Mouse (Mus musculus) limb, embryonic 14.5 days (tissue): ENCODE data around the gene Ccdc12. TPM values are rescaled to one million over a fixed set of nuclear protein-coding genes. Genes with fewer than 3 reads are reported as not detected.

ENCODE experiments used
- ATAC-seq: fragments of 200-750 bp; cut with Nextera tagmentation; 2 replicates; pipeline ENCODE4 v1.8.0; 2017; ENCODE audit warnings: low read depth, moderate number of reproducible peaks, moderate TSS enrichment; ENCODE audit not compliant: low FRiP score
- DNase-seq: peaks from one replicate; pipeline ENCODE4 v3.0.0-alpha.2; 2015; ENCODE audit warnings: low spot score
- H3K27ac ChIP-seq: fragments of 300-500 bp; sonication (generic); replicated peaks from 2 replicates; pipeline ENCODE4 v1.5.1; 2014; ENCODE audit warnings: low read depth, mild to moderate bottlenecking, low read length, moderate library complexity, mixed read lengths
- H3K27me3 ChIP-seq: fragments of 300-500 bp; sonication (generic); 2 replicates; pipeline ENCODE4 v1.6.1; 2014; ENCODE audit warnings: low read length, mixed read lengths; ENCODE audit not compliant: control insufficient read depth, insufficient read depth
- H3K36me3 ChIP-seq: fragments of 300-500 bp; sonication (generic); 2 replicates; pipeline ENCODE4 v1.6.1; 2014; ENCODE audit warnings: mild to moderate bottlenecking, low read length, moderate library complexity, mixed read lengths; ENCODE audit not compliant: control insufficient read depth, insufficient read depth
- H3K4me1 ChIP-seq: fragments of 300-500 bp; sonication (generic); 2 replicates; pipeline ENCODE4 v1.6.1; 2014; ENCODE audit warnings: antibody characterized with exemption, low read length, mixed read lengths; ENCODE audit not compliant: control insufficient read depth, insufficient read depth
- H3K4me2 ChIP-seq: fragments of 300-500 bp; sonication (generic); replicated peaks from 2 replicates; pipeline ENCODE4 v1.6.1; 2014; ENCODE audit warnings: low read depth, mild to moderate bottlenecking, low read length, moderate library complexity; ENCODE audit not compliant: severe bottlenecking
- H3K4me3 ChIP-seq: fragments of 300-500 bp; sonication (generic); replicated peaks from 2 replicates; pipeline ENCODE4 v1.5.1; 2014; ENCODE audit warnings: low read length
- H3K9ac ChIP-seq: fragments of 300-500 bp; sonication (generic); 2 replicates; pipeline ENCODE4 v1.6.1; 2014; ENCODE audit warnings: mild to moderate bottlenecking, low read depth, low read length, moderate library complexity; ENCODE audit not compliant: severe bottlenecking
- H3K9me3 ChIP-seq: fragments of 300-500 bp; sonication (generic); 2 replicates; pipeline ENCODE4 v1.6.1; 2016; ENCODE audit warnings: low read length; ENCODE audit not compliant: control insufficient read depth
- POLR2A ChIP-seq: fragments of 200-500 bp; IDR thresholded peaks from 2 replicates; pipeline ENCODE4 v1.8.0; 2012; ENCODE audit warnings: inconsistent platforms, mild to moderate bottlenecking, moderate library complexity, borderline replicate concordance; ENCODE audit not compliant: insufficient read depth, insufficient read length; ENCODE audit errors: extremely low read depth
- WGBS: fragments of 180-500 bp; shearing (Covaris S2); extraction: QIAGEN DNeasy Blood & Tissue Kit; methylation state at CpG from one replicate; pipeline ENCODE4 v1.1.7; 2014; 5-methylcytosine and 5-hydroxymethylcytosine counted together
- polyA plus RNA-seq, 2 experiments: library from polyadenylated mRNA; depleted of rRNA in 1 of 2; stranded (reverse) in 1 of 2; unstranded in 1 of 2; fragments of >200 nt; fragmentation: Nextera tagmentation in 1 of 2; extraction: Ambion mirVana in 1 of 2; gene quantifications; 2 replicates each; pipeline versions ENCODE4 v1.2.1 to v1.2.3; 2012 to 2014

Ccdc12 gene
- polyA plus RNA-seq, 2 experiments = 83.8 to 102 TPM

- Histone ChIP-seq H3K9ac (no peak overlapping the region), H3K36me3 (0 out of 2 replicates have a peak, but pooled peaks cover 4% of the 10 kb centered on the region), H3K4me1 (peaks cover 20% of the 10 kb centered on the region), H3K27me3 (peaks cover 26% of the 10 kb centered on the region), H3K27ac (no peak overlapping the region), H3K4me2 (peak overlapping the region; percentile 99), H3K4me3 (peak overlapping the region; percentile 60; the same call in 1 of the 2 replicates), H3K9me3 (no peaks in the 10 kb centered on the region)
- ATAC-seq (no peak), DNase-seq (no peak)
- no peak for TF ChIP-seq POLR2A
- 81% methylated on average over 19 of the region's 19 CpGs for WGBS
Measured at GRCm38 (mm10) chr9:110654726-110655650, 1.3 kb upstream of the Ccdc12 start.

- H3K36me3 ChIP-seq = 0 out of 2 replicates have a peak, but pooled peaks cover 4% of the 10 kb centered on the region
- no peak overlapping the region for H3K9ac ChIP-seq
- ATAC-seq (no peak), DNase-seq (no peak)
- TF ChIP-seq POLR2A = no peak
- WGBS = 76% methylated on average over 10 of the region's 10 CpGs
- peaks cover 23% of the 10 kb centered on the region for H3K27me3 ChIP-seq
- H3K9me3 ChIP-seq = no peaks in the 10 kb centered on the region
- no peak overlapping the region for H3K27ac ChIP-seq
- H3K4me3 ChIP-seq = peak overlapping the region; percentile 61
- H3K4me1 ChIP-seq = peaks cover 20% of the 10 kb centered on the region
- peak overlapping the region; percentile 53 for H3K4me2 ChIP-seq
Measured at GRCm38 (mm10) chr9:110655651-110656007, 674 bp upstream of the Ccdc12 start.

- 0 out of 2 replicates have a peak, but pooled peaks cover 4% of the 10 kb centered on the region for H3K36me3 ChIP-seq
- H3K9me3 ChIP-seq = no peaks in the 10 kb centered on the region
- H3K9ac ChIP-seq = no peak overlapping the region
- H3K27me3 ChIP-seq = peaks cover 14% of the 10 kb centered on the region
- H3K4me3 ChIP-seq = peak overlapping the region; percentile 61
- no peak for TF ChIP-seq POLR2A
- DNase-seq (no peak), ATAC-seq (no peak)
- peaks cover 20% of the 10 kb centered on the region for H3K4me1 ChIP-seq
- H3K27ac ChIP-seq = no peak overlapping the region
- WGBS = 85% methylated on average over 13 of the region's 13 CpGs
- H3K4me2 ChIP-seq = peak overlapping the region; percentile 52
Measured at GRCm38 (mm10) chr9:110657474-110658078, 1.3 kb downstream of the Ccdc12 start.

GRCm38 (mm10) chr9:110659521-110659920 is 3.2 kb downstream of the Ccdc12 start:
- 88% methylated on average over 12 of the region's 12 CpGs for WGBS
- no peak overlapping the region for H3K4me3 ChIP-seq
- DNase-seq = no peak
- no peaks in the 10 kb centered on the region for H3K27me3 ChIP-seq
- no peak for TF ChIP-seq POLR2A
- H3K9ac ChIP-seq = no peak overlapping the region
- no peak overlapping the region for H3K27ac ChIP-seq
- peaks cover 7% of the 10 kb centered on the region for H3K4me1 ChIP-seq
- 0 out of 2 replicates have a peak, but pooled peaks cover 4% of the 10 kb centered on the region for H3K36me3 ChIP-seq
- H3K4me2 ChIP-seq = no peak overlapping the region
- ATAC-seq = no peak
- H3K9me3 ChIP-seq = no peaks in the 10 kb centered on the region

- no peak overlapping the region for H3K27ac ChIP-seq
- 76% methylated on average over 2 of the region's 2 CpGs for WGBS
- no peak overlapping the region for H3K4me3 ChIP-seq
- TF ChIP-seq POLR2A = no peak
- DNase-seq (no peak), ATAC-seq (no peak)
- peaks cover 6% of the 10 kb centered on the region; the same call in 1 of the 2 replicates for H3K4me1 ChIP-seq
- H3K27me3 ChIP-seq = no peaks in the 10 kb centered on the region
- H3K9me3 ChIP-seq = no peaks in the 10 kb centered on the region
- 0 out of 2 replicates have a peak, but pooled peaks cover 4% of the 10 kb centered on the region for H3K36me3 ChIP-seq
- H3K9ac ChIP-seq = no peak overlapping the region
- no peak overlapping the region for H3K4me2 ChIP-seq
Measured at GRCm38 (mm10) chr9:110660208-110660607, 3.9 kb downstream of the Ccdc12 start.
